Mouse (Mus musculus) left cerebral cortex, adult 8-10 months (tissue): ENCODE results near the gene Fxyd5. TPM values are rescaled to one million over a fixed set of nuclear protein-coding genes. Genes with fewer than 3 reads are reported as not detected.
A peak's percentile ranks its signal among the peaks of the same experiment; 100 is the strongest.

Experiments
- DNase-seq, 2 experiments: peaks; one replicate each; pipeline ENCODE4 v3.0.0; 2022; ENCODE audit warnings: low spot score in 2 of 2
- total RNA-seq, 4 experiments: library from RNA; stranded (reverse); gene quantifications; 2 replicates each; pipeline ENCODE4 v1.2.4; 2022

Gene Fxyd5
- total RNA-seq, 4 experiments from 2014 or later, result 25.8 to 33.5 (median 30.0) TPM

GRCm38 (mm10) chr7:31041662-31042315 is 492 bp downstream of the Fxyd5 start:
- DNase-seq, result no peak

GRCm38 (mm10) chr7:31041023-31041407 is 1.3 kb downstream of the Fxyd5 start:
- DNase-seq, result no peak

GRCm38 (mm10) chr7:31040281-31041022 is 1.8 kb downstream of the Fxyd5 start:
- no peak for DNase-seq

GRCm38 (mm10) chr7:31039011-31039410 is 3.3 kb downstream of the Fxyd5 start:
- no peak for DNase-seq

GRCm38 (mm10) chr7:31037675-31038074 is 4.6 kb downstream of the Fxyd5 start:
- no peak for DNase-seq

GRCm38 (mm10) chr7:31036917-31037316 is 5.4 kb downstream of the Fxyd5 start:
- no peak for DNase-seq

GRCm38 (mm10) chr7:31035291-31035690 is 7.0 kb downstream of the Fxyd5 start:
- DNase-seq, result no peak

- DNase-seq, result no peak
These were observed 7.5 kb downstream of the Fxyd5 start for GRCm38 (mm10) chr7:31034789-31035188.

- DNase-seq, result no peak
These were observed 8.7 kb downstream of the Fxyd5 start for GRCm38 (mm10) chr7:31033409-31034165.

- no peak for DNase-seq
These were observed 10.6 kb downstream of the Fxyd5 start for GRCm38 (mm10) chr7:31031731-31032130.

- no peak for DNase-seq
These were observed 11.6 kb downstream of the Fxyd5 start for GRCm38 (mm10) chr7:31030717-31031116.

- DNase-seq, result no peak
These were observed 13.7 kb downstream of the Fxyd5 start for GRCm38 (mm10) chr7:31028609-31029008.

GRCm38 (mm10) chr7:31017104-31017901 is 25.0 kb downstream of the Fxyd5 start:
- DNase-seq, result peak; percentile 39 to 89

- DNase-seq, result no peak
These were observed 29.3 kb downstream of the Fxyd5 start for GRCm38 (mm10) chr7:31012971-31013370.

- no peak for DNase-seq
These were observed 33.4 kb downstream of the Fxyd5 start for GRCm38 (mm10) chr7:31008889-31009288.

- DNase-seq, result no peak
These were observed 34.1 kb downstream of the Fxyd5 start for GRCm38 (mm10) chr7:31008175-31008574.

- no peak for DNase-seq
These were observed 34.5 kb downstream of the Fxyd5 start for GRCm38 (mm10) chr7:31007775-31008174.

GRCm38 (mm10) chr7:31002650-31003049 is 39.6 kb downstream of the Fxyd5 start:
- no peak for DNase-seq

GRCm38 (mm10) chr7:31000505-31001020 is 41.7 kb downstream of the Fxyd5 start:
- peak in 1 of 2 experiments; percentile 17 for DNase-seq

- DNase-seq, result no peak
These were observed 45.8 kb downstream of the Fxyd5 start for GRCm38 (mm10) chr7:30996491-30996890.

GRCm38 (mm10) chr7:30993986-30994385 is 48.3 kb downstream of the Fxyd5 start:
- no peak for DNase-seq
